Mouse (Mus musculus): ENCODE measurements around the gene Gxylt1. TPM values are rescaled to one million over a fixed set of nuclear protein-coding genes. Genes with fewer than 3 reads are reported as not detected.
"Not testable (repeated sequence)": the region's sequence is repeated elsewhere in the genome, so short reads cannot be mapped to it uniquely, and the experiment has no call there.

The Gxylt1 gene
- total RNA-seq (2021) = 10 to 100 TPM; 10.5 to 11.4 TPM
- long read RNA-seq, experiment 1, partial matches to known transcripts = 1 of 3 reads
- long read RNA-seq, experiment 1, other reads (novel, unspliced or antisense) = 2 of 3 reads
- long read RNA-seq, experiment 2, full-length matches to known transcripts = 3 of 4 reads
- long read RNA-seq, experiment 2, partial matches to known transcripts = 0 of 4 reads
- long read RNA-seq, experiment 2, other reads (novel, unspliced or antisense) = 1 of 4 reads

DNA sequence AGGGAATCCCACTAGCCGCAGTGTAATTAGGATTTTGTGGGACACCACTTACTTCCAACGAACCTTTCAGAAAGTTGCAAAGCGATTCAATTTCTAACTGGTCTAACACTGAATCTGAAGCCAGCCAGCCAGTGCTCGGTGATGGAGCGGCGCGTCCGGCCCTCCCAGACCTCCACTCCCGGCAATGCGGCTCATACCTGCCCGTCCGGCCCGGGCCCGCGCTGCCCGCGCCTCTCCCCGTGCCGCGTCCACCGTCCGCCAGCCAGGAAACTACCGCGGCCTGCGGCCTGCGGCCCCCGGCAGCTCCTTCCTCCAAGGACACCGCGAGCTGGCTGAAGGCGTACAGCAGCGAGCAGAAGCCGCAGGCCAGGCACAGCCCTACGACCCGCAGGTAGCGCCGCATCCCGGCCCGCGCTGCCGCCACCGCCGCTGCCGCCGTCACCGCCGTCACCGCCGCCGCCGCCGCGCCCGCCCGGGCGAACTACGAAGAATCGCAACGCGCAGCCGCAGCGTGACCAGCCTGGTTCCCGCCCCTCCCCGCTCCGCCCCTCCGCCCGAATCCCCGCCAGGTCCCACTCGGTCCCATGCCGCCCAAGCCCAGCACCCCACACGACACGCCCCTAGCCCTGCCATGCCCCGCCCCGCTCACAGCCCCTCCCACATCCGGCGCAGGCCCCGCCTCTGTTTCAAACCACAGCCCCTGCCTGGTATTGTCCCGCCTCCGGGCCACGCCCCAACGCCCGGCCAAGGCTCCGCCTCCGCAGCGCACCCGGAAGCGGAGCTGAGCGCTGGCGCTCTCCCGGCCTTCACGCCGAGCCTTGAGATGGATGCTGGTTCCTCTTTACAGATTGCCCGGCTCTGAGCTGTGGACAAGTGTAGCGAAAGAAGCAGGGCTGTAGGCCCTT lies at the start of gene Gxylt1:
Gxylt1 (minus strand) TSS at position 501 of the 905 bp plus-strand sequence.
- DNase-seq = peak; percentile 99 to 100

GRCm38 (mm10) chr15:93318781-93319180 lies 43.8 kb upstream of the Gxylt1 start:
- peak; percentile 50 to 69 for DNase-seq

DNA sequence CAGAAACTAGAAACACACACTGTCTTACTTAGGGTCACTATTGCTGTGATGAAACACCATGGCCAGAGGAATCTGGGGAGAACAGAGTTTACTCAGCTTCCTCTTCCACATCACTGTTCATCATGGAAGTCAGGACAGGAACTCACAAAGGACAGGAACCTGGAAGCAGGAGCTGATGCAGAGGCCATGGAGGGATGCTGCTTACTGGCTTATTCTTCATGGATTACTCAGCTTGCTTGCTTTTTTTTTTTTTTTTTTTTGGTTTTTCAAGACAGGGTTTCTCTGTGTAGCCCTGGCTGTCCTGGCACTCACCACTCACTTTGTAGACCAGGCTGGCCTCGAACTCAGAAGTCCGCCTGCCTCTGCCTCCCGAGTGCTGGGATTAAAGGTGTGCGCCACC lies 35.3 kb upstream of the Gxylt1 start:
- DNase-seq = not testable (repeated sequence)

DNA sequence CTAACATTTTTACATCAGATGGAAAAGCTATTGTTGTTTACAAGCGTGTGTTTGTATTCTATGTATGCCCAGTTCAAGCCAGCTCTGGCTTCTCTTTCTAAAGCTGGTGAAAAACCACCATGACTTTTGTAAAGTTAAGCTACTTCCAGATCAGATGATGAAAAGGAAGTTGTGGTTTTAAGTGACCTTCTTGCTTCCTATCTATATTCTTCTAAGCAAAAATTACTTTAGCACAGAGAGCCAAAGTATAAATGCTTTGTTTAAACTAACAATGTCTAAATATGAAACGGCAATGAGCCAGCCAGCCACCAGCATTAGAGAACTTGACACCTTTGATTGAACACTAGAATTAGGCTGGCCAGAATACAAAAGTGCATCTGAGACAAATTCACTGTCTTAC lies 23.2 kb upstream of the Gxylt1 start:
- no peak for DNase-seq

DNA sequence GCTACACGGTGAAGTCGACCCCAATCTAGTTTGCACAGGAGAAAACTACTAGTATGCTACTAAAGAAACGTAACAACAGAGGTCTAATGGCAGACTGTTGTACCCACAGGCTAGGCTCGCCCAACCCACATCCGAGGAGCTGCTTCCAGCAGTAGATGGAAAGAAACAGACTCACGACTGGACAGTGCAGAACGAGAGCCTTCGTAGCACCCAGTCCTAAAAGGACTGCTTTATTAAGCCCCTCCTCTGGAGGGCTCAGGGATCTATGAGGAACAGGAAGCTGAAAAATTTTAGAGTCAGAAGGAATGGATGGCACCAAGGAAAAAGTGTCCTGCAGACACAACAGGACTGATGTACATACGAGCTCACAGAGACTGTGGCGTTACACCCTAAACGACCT lies 19.5 kb upstream of the Gxylt1 start:
- DNase-seq = no peak

- no peak for DNase-seq
Observed at GRCm38 (mm10) chr15:93288321-93288720, 13.3 kb upstream of the Gxylt1 start.

DNA sequence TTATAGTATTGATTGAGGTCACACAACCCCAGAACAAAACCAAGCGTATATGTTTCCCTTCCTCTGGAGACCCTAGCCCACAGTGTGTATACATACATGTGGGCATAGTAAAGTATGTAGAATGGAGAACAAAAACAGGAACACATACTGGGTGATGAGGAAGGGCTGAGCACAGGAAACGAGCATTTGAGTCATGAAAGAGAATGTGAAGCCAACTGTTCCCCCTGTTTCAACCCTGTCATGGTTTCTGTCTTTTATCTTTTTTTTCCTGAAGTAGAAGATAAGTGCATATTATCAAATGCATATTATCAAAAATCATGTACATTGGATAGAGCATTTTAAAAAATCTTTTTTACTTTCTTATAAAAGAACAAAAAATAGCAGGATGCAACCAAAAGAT lies 12.6 kb upstream of the Gxylt1 start:
- no peak for DNase-seq

DNA sequence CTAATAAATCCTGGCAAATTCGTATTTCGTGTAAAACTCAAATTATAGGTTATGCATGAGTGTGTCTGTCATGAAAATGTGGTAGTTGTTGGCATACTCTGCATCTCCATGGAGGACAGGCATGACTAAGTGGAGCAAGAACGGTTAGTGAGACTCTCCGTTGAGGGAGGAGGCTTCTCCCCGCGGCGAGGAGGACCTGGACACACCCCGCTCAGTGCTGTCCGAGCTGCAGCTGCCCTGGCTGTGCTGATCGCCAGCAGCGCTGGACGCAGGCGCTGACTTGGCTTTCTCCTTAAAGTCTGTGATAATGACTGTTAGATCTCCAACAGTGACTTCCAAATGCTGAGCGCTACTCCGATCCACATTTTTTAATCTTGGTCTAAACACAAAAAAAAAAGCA lies 10.3 kb upstream of the Gxylt1 start:
- peak; percentile 30 to 44 for DNase-seq

- no peak for DNase-seq
Observed at GRCm38 (mm10) chr15:93284326-93284725, 9.3 kb upstream of the Gxylt1 start.

DNA sequence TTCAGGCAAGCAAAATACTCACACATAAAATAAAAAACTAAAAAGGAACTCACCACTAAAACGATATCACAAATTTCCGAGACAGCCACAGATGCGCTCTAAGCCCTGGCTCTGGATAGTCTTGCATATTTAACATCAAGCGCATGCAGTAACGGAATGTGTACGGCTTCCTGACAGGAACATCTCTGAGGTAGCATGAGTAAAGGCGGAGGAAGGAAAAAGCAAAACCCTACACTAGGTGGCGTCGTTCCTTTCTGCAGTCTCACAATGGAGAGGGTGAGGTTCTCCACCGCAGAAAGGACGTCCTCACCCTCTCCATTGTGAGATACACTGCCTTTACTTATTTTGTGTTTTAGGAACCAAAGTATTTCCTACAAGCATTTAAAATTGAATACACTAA lies 8.4 kb upstream of the Gxylt1 start:
- no peak for DNase-seq

- peak; percentile 9 to 43 for DNase-seq
Observed at GRCm38 (mm10) chr15:93276276-93276675, 1.3 kb upstream of the Gxylt1 start.

DNA sequence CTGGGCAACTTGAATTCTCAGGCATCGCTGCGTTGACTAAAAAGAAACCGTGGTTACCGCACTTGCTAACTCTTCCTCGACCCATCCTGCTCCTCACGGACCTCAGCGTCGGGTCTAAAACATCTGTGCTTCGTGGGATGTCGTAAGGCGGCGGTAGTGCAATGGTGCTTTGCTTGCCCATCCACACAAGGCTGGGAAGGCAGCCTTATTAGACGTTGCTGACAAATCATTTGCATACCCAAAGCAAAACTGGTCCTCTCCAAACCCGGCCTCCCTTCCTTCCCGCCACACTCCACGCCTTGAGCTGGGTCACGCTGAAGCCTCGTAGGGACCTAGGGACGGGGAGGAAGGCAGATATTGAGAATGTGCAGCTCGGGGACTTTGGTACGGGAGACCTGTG lies 644 bp upstream of the Gxylt1 start:
- DNase-seq = peak in 1 of 2 experiments; percentile 63

GRCm38 (mm10) chr15:93273788-93274678 lies 946 bp downstream of the Gxylt1 start:
- no peak for DNase-seq

- no peak for DNase-seq
Observed at GRCm38 (mm10) chr15:93272948-93273347, 2.0 kb downstream of the Gxylt1 start.

GRCm38 (mm10) chr15:93270289-93270855 lies 4.6 kb downstream of the Gxylt1 start:
- DNase-seq = peak; percentile 22 to 36

DNA sequence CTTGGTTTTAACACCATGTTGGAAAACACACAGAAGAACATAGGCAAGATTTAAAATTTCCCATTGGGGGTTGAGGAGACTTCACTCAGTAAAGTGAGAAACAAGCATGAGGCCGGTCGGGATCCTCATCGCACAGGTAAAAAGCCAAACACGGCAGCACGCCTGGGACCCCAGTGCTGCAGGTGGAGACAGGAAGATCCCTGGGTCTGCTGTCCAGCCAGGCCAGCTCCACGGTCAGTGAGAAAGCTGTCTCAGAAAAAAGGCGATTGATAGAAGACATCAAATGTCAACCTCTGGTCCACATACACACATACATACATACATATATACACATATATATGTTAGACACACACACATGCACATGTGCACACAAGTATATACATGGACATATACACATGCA lies 5.4 kb downstream of the Gxylt1 start:
- DNase-seq = no peak

GRCm38 (mm10) chr15:93268001-93268400 lies 7.0 kb downstream of the Gxylt1 start:
- DNase-seq = no peak

DNA sequence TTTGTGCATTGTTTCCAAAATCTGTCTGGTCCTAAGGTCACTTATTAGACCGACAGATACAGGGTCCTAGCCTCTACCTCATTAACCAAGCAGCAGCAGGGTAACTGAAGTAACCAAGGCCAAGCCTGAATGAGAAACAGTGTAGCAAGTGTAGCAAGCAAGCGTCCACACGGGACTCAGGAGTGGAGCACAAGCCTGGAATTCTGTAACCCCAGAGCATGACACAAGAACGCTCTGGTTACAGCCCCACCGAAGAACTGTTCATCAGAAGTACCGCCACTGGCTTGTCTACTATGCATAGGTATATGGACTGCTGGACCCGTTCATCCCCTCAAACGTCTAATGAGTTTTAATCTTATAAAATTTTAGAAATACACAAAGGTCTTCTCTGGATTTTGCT lies 7.5 kb downstream of the Gxylt1 start:
- DNase-seq = no peak

DNA sequence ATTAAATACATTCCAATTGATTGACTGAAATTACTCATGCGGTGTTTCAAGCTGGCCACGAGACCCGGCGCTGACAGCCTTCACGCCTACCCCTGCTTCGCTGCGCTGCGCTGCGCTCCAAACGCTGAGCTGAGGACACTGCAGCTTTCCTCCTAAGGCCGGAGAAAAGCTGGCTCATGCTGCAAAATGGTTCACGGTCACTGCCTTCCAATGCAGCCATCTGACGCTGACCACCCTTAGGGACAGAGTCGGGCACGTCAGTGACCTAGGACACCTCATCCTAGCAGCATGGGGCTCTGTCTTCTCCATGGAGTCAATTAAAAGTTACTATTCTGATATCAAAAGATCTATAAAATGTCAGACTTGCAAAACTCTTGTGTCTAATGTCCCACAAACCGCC lies 8.6 kb downstream of the Gxylt1 start:
- DNase-seq = no peak

DNA sequence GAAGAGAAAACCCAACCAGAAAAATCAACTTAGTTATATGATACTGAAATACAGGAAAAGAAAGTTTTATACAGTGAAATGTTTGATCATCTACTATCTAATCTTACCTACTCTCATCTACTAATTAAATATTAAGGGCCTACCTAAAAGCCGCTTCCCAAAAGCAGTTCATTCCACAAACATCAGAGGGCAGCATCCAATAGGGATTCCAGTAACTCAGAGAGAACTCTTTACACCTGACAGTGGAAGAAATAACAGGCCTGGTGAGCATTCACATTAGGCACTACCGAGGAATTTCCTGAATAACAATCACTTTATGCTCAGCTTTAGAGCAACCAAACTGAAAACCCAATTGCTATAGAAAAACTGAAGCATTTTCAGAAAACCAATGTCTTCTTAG lies 9.3 kb downstream of the Gxylt1 start:
- DNase-seq = peak; percentile 70 to 87

DNA sequence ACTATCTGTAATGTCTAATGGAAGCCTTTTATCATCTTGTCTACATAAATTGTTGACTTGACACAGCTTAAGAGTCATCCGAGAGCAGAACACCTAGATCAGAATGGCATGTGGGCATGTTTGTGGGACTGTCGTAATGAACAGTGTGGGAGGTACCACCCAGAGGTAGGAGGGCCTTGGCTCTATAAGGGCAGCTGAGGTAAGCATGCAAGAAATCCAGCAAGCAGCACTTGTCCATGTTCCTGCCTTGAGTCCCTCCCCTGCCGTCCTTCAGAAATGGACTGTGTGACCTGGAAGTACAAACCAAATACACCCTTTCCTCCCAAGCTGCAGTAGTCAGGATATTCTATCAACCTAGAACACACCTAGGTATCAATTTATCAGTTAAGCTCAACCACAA lies 9.7 kb downstream of the Gxylt1 start:
- no peak for DNase-seq

DNA sequence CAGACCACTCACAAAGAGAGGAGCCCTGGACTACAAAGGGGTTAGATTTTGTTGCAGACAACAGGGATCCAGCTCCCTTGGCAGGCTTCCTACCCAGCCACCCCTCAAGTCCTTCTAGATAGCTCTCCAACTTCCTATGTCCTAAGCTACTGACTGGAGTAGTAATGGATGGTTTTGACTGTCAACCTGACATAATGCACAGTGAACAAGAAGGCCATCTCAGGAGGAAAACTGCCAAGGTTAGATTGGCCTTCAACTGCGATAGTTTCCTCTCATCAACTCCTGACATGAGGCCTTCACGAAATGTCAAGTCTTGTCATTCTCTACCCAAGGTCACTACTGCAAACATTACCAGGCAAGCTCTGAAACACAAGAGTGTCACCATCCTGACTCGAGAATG lies 10.8 kb downstream of the Gxylt1 start:
- no peak for DNase-seq

All from heart, adult 18-20 months (tissue).